Mouse (Mus musculus) brain, embryonic 14.5 days (tissue): Measurements from ENCODE around the gene Mtnr1b.

ENCODE experiments used
- CTCF ChIP-seq: fragments of 200-500 bp; IDR thresholded peaks from 2 replicates; pipeline ENCODE4 v1.5.1; 2012; ENCODE audit warnings: inconsistent platforms, mild to moderate bottlenecking, moderate library complexity, borderline replicate concordance; ENCODE audit not compliant: insufficient read depth, insufficient read length; ENCODE audit errors: extremely low read depth
- POLR2A ChIP-seq: fragments of 200-500 bp; IDR thresholded peaks from 2 replicates; pipeline ENCODE4 v1.6.1; 2012; ENCODE audit warnings: mild to moderate bottlenecking, inconsistent platforms, borderline replicate concordance; ENCODE audit not compliant: poor library complexity, insufficient read depth, insufficient read length, severe bottlenecking; ENCODE audit errors: extremely low read depth

DNA sequence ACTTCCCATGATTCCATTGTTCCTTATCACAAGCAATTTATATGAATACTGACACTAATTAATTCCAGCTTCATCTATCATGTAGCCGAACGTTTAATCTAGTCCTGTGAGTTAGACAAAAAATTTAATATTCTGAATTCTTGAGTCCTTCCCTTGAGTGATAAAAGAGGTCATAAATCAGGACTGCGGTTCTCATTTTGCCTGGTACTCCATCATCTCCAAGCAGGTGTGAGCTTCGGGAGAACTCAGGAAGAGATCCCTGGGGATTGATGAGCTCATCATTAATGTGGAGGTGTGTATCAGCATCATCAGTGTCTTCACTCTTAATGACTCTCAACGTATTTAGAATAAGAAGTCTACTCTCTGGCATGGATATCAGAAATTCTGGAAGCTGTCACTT is 74.0 kb downstream of the Mtnr1b start:
- TF ChIP-seq CTCF (no peak), POLR2A (no peak)
